Mouse (Mus musculus) C2C12 (cell line): ENCODE results near the gene Nuak1.

Experiments used
- CEBPB ChIP-seq: IDR thresholded peaks from one replicate; pipeline ENCODE4 v1.6.1; 2011; ENCODE audit warnings: low read depth, mild to moderate bottlenecking, control low read depth, moderate library complexity
- CTCF ChIP-seq: IDR thresholded peaks from one replicate; pipeline ENCODE4 v1.5.1; 2011; ENCODE audit not compliant: control insufficient read depth, insufficient read depth, insufficient read length
- MAX ChIP-seq: IDR thresholded peaks from one replicate; pipeline ENCODE4 v1.6.1; 2011; ENCODE audit warnings: mild to moderate bottlenecking, control low read depth
- USF1 ChIP-seq: IDR thresholded peaks from one replicate; pipeline ENCODE4 v1.6.1; 2011; ENCODE audit warnings: low read depth, mild to moderate bottlenecking, control low read depth, moderate library complexity

GRCm38 (mm10) chr10:84441434-84441785 is 1.0 kb upstream of the Nuak1 start:
- TF ChIP-seq CTCF (no peak), CEBPB (no peak), MAX (no peak), USF1 (no peak)
